ENCODE assay signal across 19 mouse cellular contexts in the genomic region with DNA sequence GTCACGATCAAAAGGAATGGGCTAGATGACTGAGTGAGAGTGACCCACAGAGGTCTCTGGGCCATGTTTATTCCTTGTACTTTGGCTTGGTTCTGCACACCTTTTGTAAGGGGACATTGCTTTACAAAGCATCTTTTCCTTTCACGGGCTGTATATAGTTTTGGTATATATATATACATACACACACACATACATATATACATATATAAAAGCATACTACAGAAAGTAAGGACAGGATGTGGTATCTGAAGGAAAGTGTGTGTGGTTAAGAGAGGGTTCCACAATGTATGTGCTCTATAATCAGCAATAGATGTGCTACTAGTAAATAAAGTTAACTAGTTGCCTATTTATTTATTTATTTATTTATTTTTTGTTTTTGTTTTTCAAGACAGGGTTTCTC.
"Had no signal": no experiment of that assay in that cellular context is flagged by ENCODE, and none has a peak within 500 bp of the region (broad histone marks: within the 10 kb centered on the region; RNA-seq: fewer than 3 reads in every experiment).

No protein-coding gene starts in this region.

- H3K27me3 ChIP-seq: midbrain, embryonic 12.5 days; midbrain, embryonic 15.5 days; neural tube, embryonic 12.5 days; neural tube, embryonic 15.5 days; stomach, embryonic 15.5 days had no signal

- H3K4me1 ChIP-seq: midbrain, embryonic 12.5 days; midbrain, embryonic 15.5 days; neural tube, embryonic 12.5 days; stomach, embryonic 15.5 days had no signal

- DNase-seq: kidney, adult 2 months; kidney, postnatal 10 days; kidney, postnatal 36 days; layer of hippocampus, postnatal 36 days; liver, postnatal 0 days; lung, embryonic 14.5 days; right cerebral cortex, adult 18-20 months; right cerebral cortex, postnatal 14 days; right cerebral cortex, postnatal 4 days; thymus, postnatal 4 days had no signal

- ATAC-seq: intestine, postnatal 0 days; liver, postnatal 0 days; lung, postnatal 0 days; midbrain, embryonic 15.5 days had no signal

- H3K9me3 ChIP-seq: midbrain, embryonic 12.5 days; midbrain, embryonic 15.5 days; neural tube, embryonic 12.5 days; neural tube, embryonic 15.5 days; stomach, embryonic 15.5 days had no signal

- H3K9ac ChIP-seq: liver, postnatal 0 days; lung, embryonic 14.5 days; midbrain, embryonic 12.5 days; midbrain, embryonic 15.5 days; neural tube, embryonic 12.5 days; neural tube, embryonic 15.5 days; stomach, embryonic 15.5 days had no signal

- H3K4me2 ChIP-seq: lung, embryonic 14.5 days; midbrain, embryonic 12.5 days; midbrain, embryonic 15.5 days; neural tube, embryonic 12.5 days; neural tube, embryonic 15.5 days; stomach, embryonic 15.5 days had no signal

- H3K36me3 ChIP-seq: midbrain, embryonic 15.5 days; neural tube, embryonic 12.5 days; stomach, embryonic 15.5 days had no signal

- H3K4me3 ChIP-seq: left cerebral cortex, adult 2 months; midbrain, embryonic 12.5 days; midbrain, embryonic 15.5 days; myocyte; neural tube, embryonic 12.5 days; neural tube, embryonic 15.5 days; stomach, embryonic 15.5 days had no signal

- H3K27ac ChIP-seq: left cerebral cortex, adult 2 months; midbrain, embryonic 12.5 days; midbrain, embryonic 15.5 days; neural tube, embryonic 12.5 days; neural tube, embryonic 15.5 days; stomach, embryonic 15.5 days had no signal
